Mouse (Mus musculus) embryonic facial prominence, embryonic 14.5 days (tissue): ENCODE measurements around the gene C130050O18Rik. TPM values are rescaled to one million over a fixed set of nuclear protein-coding genes. Genes with fewer than 3 reads are reported as not detected.
A peak's percentile ranks its signal among the peaks of the same experiment; 100 is the strongest.
"Not testable (repeated sequence)": the region's sequence is repeated elsewhere in the genome, so short reads cannot be mapped to it uniquely, and the experiment has no call there.

Source experiments
- ATAC-seq: fragments of 200-750 bp; cut with Nextera tagmentation; 2 replicates; pipeline ENCODE4 v1.8.0; 2017; ENCODE audit warnings: low read depth, moderate number of reproducible peaks, moderate TSS enrichment
- DNase-seq: peaks from one replicate; pipeline ENCODE4 v3.0.0-alpha.2; 2015; ENCODE audit warnings: low spot score
- H3K27ac ChIP-seq: fragments of 300-500 bp; sonication (generic); replicated peaks from 2 replicates; pipeline ENCODE4 v1.5.1; 2014; ENCODE audit warnings: low read depth, mild to moderate bottlenecking, low read length, moderate library complexity
- H3K27me3 ChIP-seq: fragments of 300-500 bp; sonication (generic); replicated peaks from 2 replicates; pipeline ENCODE4 v1.6.1; 2014; ENCODE audit warnings: low read length; ENCODE audit not compliant: control insufficient read depth, insufficient read depth
- H3K36me3 ChIP-seq: fragments of 300-500 bp; sonication (generic); 2 replicates; pipeline ENCODE4 v1.6.1; 2014; ENCODE audit warnings: low read length, mixed read lengths; ENCODE audit not compliant: control insufficient read depth, insufficient read depth
- H3K4me1 ChIP-seq: fragments of 300-500 bp; sonication (generic); 2 replicates; pipeline ENCODE4 v1.6.1; 2014; ENCODE audit warnings: antibody characterized with exemption, low read length; ENCODE audit not compliant: control insufficient read depth, insufficient read depth
- H3K4me2 ChIP-seq: fragments of 300-500 bp; sonication (generic); 2 replicates; pipeline ENCODE4 v1.6.1; 2014; ENCODE audit warnings: low read depth, mild to moderate bottlenecking, low read length, moderate library complexity, mixed read lengths
- H3K4me3 ChIP-seq: fragments of 300-500 bp; sonication (generic); 2 replicates; pipeline ENCODE4 v1.5.1; 2014; ENCODE audit warnings: low read depth, mild to moderate bottlenecking, low read length
- H3K9ac ChIP-seq: fragments of 300-500 bp; sonication (generic); 2 replicates; pipeline ENCODE4 v1.6.1; 2014; ENCODE audit warnings: low read depth, mild to moderate bottlenecking, low read length, moderate library complexity, mixed read lengths
- H3K9me3 ChIP-seq: fragments of 300-500 bp; sonication (generic); 2 replicates; pipeline ENCODE4 v1.6.1; 2016; ENCODE audit warnings: low read length; ENCODE audit not compliant: control insufficient read depth
- WGBS: fragments of 180-500 bp; shearing (Covaris S2); extraction: QIAGEN DNeasy Blood & Tissue Kit; methylation state at CpG from one replicate; pipeline ENCODE4 v1.1.7; 2014; 5-methylcytosine and 5-hydroxymethylcytosine counted together
- polyA plus RNA-seq: library from polyadenylated mRNA; unstranded; fragments of >200 nt; fragmentation: Nextera tagmentation; extraction: Ambion mirVana; gene quantifications from 2 replicates; pipeline ENCODE4 v1.2.1, GENCODE M21; 2014

C130050O18Rik gene
- polyA plus RNA-seq, 1 experiment from 2014 or later = 5.2 TPM

DNA sequence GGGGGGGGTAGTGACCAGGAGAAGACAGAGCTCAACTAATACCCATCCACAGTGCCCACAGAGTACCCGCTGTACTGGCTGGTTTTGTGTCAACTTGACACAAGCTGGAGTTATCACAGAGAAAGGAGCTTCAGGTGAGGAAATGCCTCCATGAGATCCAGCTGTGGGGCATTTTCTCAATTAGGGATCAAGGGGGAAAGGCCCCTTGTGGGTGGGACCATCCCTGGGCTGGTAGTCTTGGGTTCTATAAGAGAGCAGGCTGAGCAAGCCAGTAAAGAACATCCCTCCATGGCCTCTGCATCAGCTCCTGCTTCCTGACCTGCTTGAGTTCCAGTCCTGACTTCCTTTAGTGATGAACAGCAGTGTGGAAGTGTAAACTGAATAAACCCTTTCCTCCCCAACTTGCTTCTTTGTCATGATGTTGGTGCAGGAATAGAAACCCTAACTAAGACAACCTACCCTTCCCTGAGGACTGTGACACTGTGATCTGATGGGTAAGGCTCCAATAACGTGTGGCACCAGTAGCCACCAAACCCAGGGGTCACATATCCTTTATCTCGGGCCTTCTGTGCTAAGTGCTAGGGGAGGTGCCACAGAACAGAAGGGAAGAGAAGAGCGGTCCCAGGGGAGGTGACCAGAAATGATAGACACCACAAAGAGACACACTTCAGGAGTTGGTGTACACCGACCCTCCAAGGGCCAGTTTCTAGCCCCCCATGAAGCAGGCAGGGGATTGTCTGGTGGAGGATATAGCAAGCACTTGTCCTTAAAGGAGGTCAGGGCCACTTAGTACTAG lies 14.6 kb upstream of the C130050O18Rik start:
- H3K27me3 ChIP-seq, ATAC-seq, H3K36me3 ChIP-seq, H3K9me3 ChIP-seq, H3K4me3 ChIP-seq, H3K27ac ChIP-seq, H3K9ac ChIP-seq, H3K4me2 ChIP-seq, DNase-seq: not testable (repeated sequence)
- peaks cover 13% of the 10 kb centered on the region for H3K4me1 ChIP-seq
- 75% methylated on average over 5 of the region's 5 CpGs for WGBS

DNA sequence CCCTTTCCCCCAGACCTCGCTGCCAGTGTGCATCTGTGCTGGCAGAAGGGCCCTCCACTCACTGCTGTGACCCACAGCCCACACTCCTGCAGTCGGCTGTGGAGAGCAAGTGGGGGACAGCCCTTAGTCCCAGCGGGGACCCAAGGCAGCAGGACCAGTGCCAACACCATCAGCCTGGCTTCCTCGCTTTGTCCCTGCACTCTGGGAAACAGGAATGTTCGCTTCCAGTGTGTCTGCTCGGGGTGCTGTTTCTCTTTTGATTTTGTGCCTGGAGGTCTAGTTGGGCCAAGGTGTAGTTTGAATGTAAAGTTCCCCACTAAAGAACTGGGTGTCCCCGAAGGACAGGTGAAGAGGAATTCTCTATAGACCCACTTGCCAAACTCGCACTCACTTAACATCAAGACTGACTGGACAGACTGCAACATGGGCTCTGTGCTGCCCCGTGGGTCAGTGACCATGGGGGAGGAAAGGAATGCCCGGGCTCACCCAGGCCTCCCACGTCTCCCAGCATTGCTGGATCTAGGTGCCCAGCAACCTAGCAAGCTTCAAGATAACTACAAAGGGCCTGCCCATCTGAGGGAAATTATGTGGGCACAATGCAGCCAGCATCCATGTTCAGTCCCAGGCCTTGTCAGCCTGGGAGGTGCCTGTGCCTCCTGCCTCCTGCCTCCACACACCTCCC lies 13.6 kb upstream of the C130050O18Rik start:
- 0 out of 2 replicates have a peak, but pooled peaks cover 4% of the 10 kb centered on the region for H3K36me3 ChIP-seq
- H3K27ac ChIP-seq = no peak overlapping the region; the same call in 1 of the 2 replicates
- no peaks in the 10 kb centered on the region for H3K9me3 ChIP-seq
- no peak overlapping the region for H3K4me3 ChIP-seq
- H3K27me3 ChIP-seq = no peaks in the 10 kb centered on the region
- ATAC-seq (no peak), DNase-seq (no peak)
- H3K9ac ChIP-seq = 0 out of 2 replicates have a peak overlapping the region, but pooled peaks have one; percentile 14
- H3K4me2 ChIP-seq = no peak overlapping the region
- peaks cover 13% of the 10 kb centered on the region for H3K4me1 ChIP-seq
- 69% methylated on average over 9 of the region's 11 CpGs for WGBS

- Histone ChIP-seq H3K4me2 (no peak overlapping the region), H3K9me3 (no peaks in the 10 kb centered on the region), H3K27me3 (no peaks in the 10 kb centered on the region), H3K4me1 (peaks cover 13% of the 10 kb centered on the region), H3K4me3 (no peak overlapping the region), H3K9ac (no peak overlapping the region), H3K27ac (no peak overlapping the region), H3K36me3 (0 out of 2 replicates have a peak, but pooled peaks cover 4% of the 10 kb centered on the region)
- 93% methylated on average over 35 of the region's 37 CpGs for WGBS
- ATAC-seq (no peak), DNase-seq (no peak)
These were observed 12.6 kb upstream of the C130050O18Rik start for GRCm38 (mm10) chr5:139392219-139393196.

- WGBS = 91% methylated on average over 16 of the region's 16 CpGs
- H3K27ac ChIP-seq = no peak overlapping the region
- H3K4me1 ChIP-seq = peaks cover 13% of the 10 kb centered on the region
- H3K9me3 ChIP-seq = no peaks in the 10 kb centered on the region
- DNase-seq = no peak
- no peak overlapping the region for H3K4me2 ChIP-seq
- no peak for ATAC-seq
- no peaks in the 10 kb centered on the region for H3K27me3 ChIP-seq
- H3K4me3 ChIP-seq = no peak overlapping the region
- H3K36me3 ChIP-seq = 0 out of 2 replicates have a peak, but pooled peaks cover 4% of the 10 kb centered on the region
- H3K9ac ChIP-seq = no peak overlapping the region
These were observed 11.9 kb upstream of the C130050O18Rik start for GRCm38 (mm10) chr5:139393197-139393588.

- peaks cover 8% of the 10 kb centered on the region for H3K4me1 ChIP-seq
- ATAC-seq (no peak), DNase-seq (no peak)
- H3K27me3 ChIP-seq = no peaks in the 10 kb centered on the region
- H3K9ac ChIP-seq = no peak overlapping the region
- no peaks in the 10 kb centered on the region for H3K9me3 ChIP-seq
- H3K4me2 ChIP-seq = no peak overlapping the region
- no peak overlapping the region for H3K27ac ChIP-seq
- WGBS = 63% methylated on average over 7 of the region's 7 CpGs
- H3K4me3 ChIP-seq = no peak overlapping the region
- H3K36me3 ChIP-seq = 0 out of 2 replicates have a peak, but pooled peaks cover 4% of the 10 kb centered on the region
These were observed 10.7 kb upstream of the C130050O18Rik start for GRCm38 (mm10) chr5:139394399-139394798.

- H3K4me3 ChIP-seq = no peak overlapping the region
- H3K27me3 ChIP-seq = no peaks in the 10 kb centered on the region
- H3K36me3 ChIP-seq = 0 out of 2 replicates have a peak, but pooled peaks cover 4% of the 10 kb centered on the region
- DNase-seq = no peak
- 91% methylated on average over 4 of the region's 4 CpGs for WGBS
- ATAC-seq = no peak
- no peak overlapping the region for H3K27ac ChIP-seq
- H3K9ac ChIP-seq = no peak overlapping the region
- H3K4me2 ChIP-seq = no peak overlapping the region
- no peaks in the 10 kb centered on the region for H3K9me3 ChIP-seq
- H3K4me1 ChIP-seq = no peaks in the 10 kb centered on the region
These were observed 9.6 kb upstream of the C130050O18Rik start for GRCm38 (mm10) chr5:139395528-139395927.

DNA sequence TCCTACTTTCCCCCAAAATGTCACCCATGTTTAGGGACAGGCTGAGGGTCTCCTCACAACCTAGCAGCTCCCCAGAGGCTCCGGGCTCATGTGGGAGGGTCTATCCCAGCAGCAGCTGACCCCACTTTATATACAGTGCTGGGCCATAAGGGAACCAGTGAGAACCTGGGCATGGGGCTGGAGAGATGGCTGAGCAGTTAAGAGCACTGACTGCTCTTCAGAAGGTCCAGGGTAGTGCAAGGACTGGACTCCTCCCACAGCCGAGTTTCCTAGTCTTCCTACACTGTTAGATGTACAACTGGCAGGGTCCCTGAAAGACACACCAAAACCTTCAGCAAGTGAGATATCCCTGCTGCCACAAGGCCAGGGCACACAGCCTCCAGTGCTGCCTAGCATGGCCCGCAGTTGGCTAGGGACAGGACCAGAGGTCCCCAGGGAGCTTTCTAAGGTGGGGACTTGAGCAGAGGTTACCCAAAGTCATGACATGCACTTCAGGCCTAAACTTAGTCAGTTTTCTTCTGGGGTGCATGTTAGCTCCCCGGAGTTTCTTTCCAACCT lies 7.6 kb upstream of the C130050O18Rik start:
- Histone ChIP-seq H3K36me3 (0 out of 2 replicates have a peak, but pooled peaks cover 1% of the 10 kb centered on the region), H3K4me3 (no peak overlapping the region), H3K27ac (no peak overlapping the region), H3K9me3 (no peaks in the 10 kb centered on the region), H3K4me1 (no peaks in the 10 kb centered on the region), H3K27me3 (no peaks in the 10 kb centered on the region), H3K9ac (no peak overlapping the region), H3K4me2 (no peak overlapping the region)
- 87% methylated on average over 4 of the region's 4 CpGs for WGBS
- DNase-seq (no peak), ATAC-seq (no peak)
